Comparison of ENCODE assay signal across 7 mouse cellular contexts in genomic region chr8:85071514-85072281, GRCm38 (mm10). TPM values are rescaled to one million over a fixed set of nuclear protein-coding genes. Genes with fewer than 3 reads are reported as not detected.
DNase-seq lines count a peak whose midpoint lies in the region; ATAC-seq lines count a peak whose summit lies in the region.

TSS of gene Dhps (plus strand) at chr8:85071757.

- H3K9ac ChIP-seq in intestine, embryonic 15.5 days: peak within 1 kb of the TSS; percentile 90

- peak within 1 kb of the TSS; percentile 97 for H3K4me3 ChIP-seq in intestine, embryonic 15.5 days (replicated peaks)
- H3K4me3 ChIP-seq in midbrain, embryonic 10.5 days: peak within 1 kb of the TSS; percentile 95

- no peaks in the 10 kb centered on the region for H3K9me3 ChIP-seq in intestine, embryonic 15.5 days
- no peaks in the 10 kb centered on the region for H3K9me3 ChIP-seq in midbrain, embryonic 10.5 days (replicated peaks)

- under 1% methylated on average over 68 of the region's 68 CpGs for WGBS in intestine, embryonic 15.5 days
- WGBS in midbrain, embryonic 10.5 days: under 1% methylated on average over 68 of the region's 68 CpGs

- peaks cover 9% of the 10 kb centered on the region; the same call in 1 of the 2 replicates for H3K4me1 ChIP-seq in intestine, embryonic 15.5 days (replicated peaks)
- H3K4me1 ChIP-seq in midbrain, embryonic 10.5 days: peaks cover 28% of the 10 kb centered on the region

- H3K27me3 ChIP-seq in intestine, embryonic 15.5 days (replicated peaks): no peaks in the 10 kb centered on the region
- no peaks in the 10 kb centered on the region for H3K27me3 ChIP-seq in midbrain, embryonic 10.5 days (ENCODE audit: low read depth, poor library complexity, severe bottlenecking)

- H3K36me3 ChIP-seq in intestine, embryonic 15.5 days: peaks cover 17% of the 10 kb centered on the region
- peaks cover 54% of the 10 kb centered on the region for H3K36me3 ChIP-seq in midbrain, embryonic 10.5 days

- peak within 1 kb of the TSS; percentile 73 for H3K4me2 ChIP-seq in intestine, embryonic 15.5 days (replicated peaks)

- ATAC-seq in intestine, embryonic 15.5 days: peak; percentile 93

- peak; percentile 93 to 96 for DNase-seq in adrenal gland, adult (ENCODE audit: inconsistent age in 2 of 2, low spot score in 1 of 2)
- DNase-seq in embryo, embryonic 10.5 days (ENCODE audit: low spot score): peak; percentile 97
- DNase-seq in gastrocnemius, postnatal 25 days: peak; percentile 88
- DNase-seq in left cerebral cortex, postnatal 25 days (ENCODE audit: low spot score in 2 of 2): peak; percentile 90 to 96
- DNase-seq in midbrain, embryonic 10.5 days (ENCODE audit: low spot score): peak; percentile 92
- peak; percentile 86 for DNase-seq in right cerebral cortex, postnatal 4 days

- peak within 1 kb of the TSS; percentile 97 for H3K27ac ChIP-seq in intestine, embryonic 15.5 days
- peak within 1 kb of the TSS; percentile 96 for H3K27ac ChIP-seq in midbrain, embryonic 10.5 days (replicated peaks)

- intact Hi-C loops in left cerebral cortex, postnatal 25 days (cut with DNase I): no loop called here

RNA-seq across cellular contexts. Expression of gene Dhps, which starts in this region (rescaled TPM):
- 10 to 100 TPM; 18.6 to 20.3 TPM for total RNA-seq in gastrocnemius, postnatal 25 days (2021)
- polyA plus RNA-seq in intestine, embryonic 15.5 days (2015; fragmentation: Nextera tagmentation; extraction: Ambion mirVana): 56.6 and 57.5 TPM in 2 replicates
- 10 to 100 TPM; 54.3 to 64.3 TPM for total RNA-seq in left cerebral cortex, postnatal 25 days (2021)
- 70.8 and 71.8 TPM in 2 replicates for polyA plus RNA-seq in midbrain, embryonic 10.5 days (2016; fragmentation: Nextera tagmentation; extraction: Ambion mirVana)

Comparison
In these comparisons a context has a peak if more than half of its experiments do, and no peak if none do; other contexts are left out.
1. Peak in every context shown above with its lines: DNase-seq, ATAC-seq, H3K4me3 ChIP-seq and H3K27ac ChIP-seq.